Mouse (Mus musculus) midbrain, embryonic 12.5 days (tissue): ENCODE results near the gene Tspan13. TPM values are rescaled to one million over a fixed set of nuclear protein-coding genes. Genes with fewer than 3 reads are reported as not detected.

Experiments used
- ATAC-seq: fragments of 200-750 bp; cut with Nextera tagmentation; 2 replicates; pipeline ENCODE4 v1.8.0; 2017; ENCODE audit warnings: low read depth, moderate TSS enrichment, moderate library complexity; ENCODE audit not compliant: low FRiP score
- H3K27ac ChIP-seq: fragments of 300-500 bp; sonication (generic); replicated peaks from 2 replicates; pipeline ENCODE4 v1.5.1; 2016; ENCODE audit warnings: mild to moderate bottlenecking
- H3K27me3 ChIP-seq: fragments of 300-500 bp; sonication (generic); 2 replicates; pipeline ENCODE4 v1.6.1; 2016; ENCODE audit warnings: mild to moderate bottlenecking
- H3K36me3 ChIP-seq: fragments of 300-500 bp; sonication (generic); 2 replicates; pipeline ENCODE4 v1.6.1; 2016
- H3K4me1 ChIP-seq: fragments of 300-500 bp; sonication (generic); 2 replicates; pipeline ENCODE4 v1.6.1; 2016
- H3K4me2 ChIP-seq: fragments of 300-500 bp; sonication (generic); replicated peaks from 2 replicates; pipeline ENCODE4 v1.6.1; 2016; ENCODE audit warnings: mild to moderate bottlenecking, moderate library complexity
- H3K4me3 ChIP-seq: fragments of 300-500 bp; sonication (generic); 2 replicates; pipeline ENCODE4 v1.5.1; 2016; ENCODE audit warnings: mild to moderate bottlenecking
- H3K9ac ChIP-seq: fragments of 300-500 bp; sonication (generic); replicated peaks from 2 replicates; pipeline ENCODE4 v1.6.1; 2016; ENCODE audit warnings: mild to moderate bottlenecking, moderate library complexity
- H3K9me3 ChIP-seq: fragments of 300-500 bp; sonication (generic); 2 replicates; pipeline ENCODE4 v1.6.1; 2016; ENCODE audit warnings: mild to moderate bottlenecking
- WGBS: fragments of 180-500 bp; shearing (Covaris S2); methylation state at CpG from one replicate; pipeline ENCODE4 v1.1.7; 2016; 5-methylcytosine and 5-hydroxymethylcytosine counted together
- polyA plus RNA-seq: library from polyadenylated mRNA; unstranded; fragments of >200 nt; fragmentation: Nextera tagmentation; extraction: Ambion mirVana; gene quantifications from 2 replicates; pipeline ENCODE4 v1.2.1, GENCODE M21; 2016

The Tspan13 gene
- polyA plus RNA-seq, 1 experiment from 2014 or later = 258 TPM

GRCm38 (mm10) chr12:36004714-36005113 lies 37.6 kb downstream of the Tspan13 start:
- Histone ChIP-seq H3K4me3 (no peak overlapping the region), H3K9ac (no peak overlapping the region), H3K36me3 (no peaks in the 10 kb centered on the region), H3K9me3 (no peaks in the 10 kb centered on the region), H3K4me2 (no peak overlapping the region), H3K27me3 (no peaks in the 10 kb centered on the region), H3K4me1 (peaks cover 2% of the 10 kb centered on the region; the same call in 1 of the 2 replicates), H3K27ac (no peak overlapping the region)
- ATAC-seq = no peak
- 65% methylated on average over 4 of the region's 4 CpGs for WGBS

DNA sequence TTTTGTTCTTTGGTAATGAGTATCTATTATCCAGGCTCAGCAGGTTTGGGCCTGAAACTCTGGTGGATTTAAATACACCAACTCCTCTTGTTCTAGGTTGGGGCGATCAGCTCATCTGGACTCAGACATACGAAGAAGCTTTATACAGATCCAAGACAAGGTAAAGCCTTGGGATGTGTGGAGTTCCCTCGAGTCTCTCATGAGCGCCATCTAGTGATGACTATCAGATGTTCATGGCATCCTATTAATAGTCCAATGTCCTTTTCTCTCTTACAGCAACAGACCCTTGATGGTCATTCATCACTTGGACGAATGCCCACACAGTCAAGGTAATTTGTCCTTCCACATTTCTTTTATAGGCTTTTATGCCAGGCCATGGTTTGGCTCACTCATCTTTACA lies 46.5 kb downstream of the Tspan13 start:
- H3K27me3 ChIP-seq = no peaks in the 10 kb centered on the region
- peak; percentile 27; the same call in 1 of the 2 replicates for ATAC-seq
- WGBS = 37% methylated on average over 5 of the region's 5 CpGs
- no peaks in the 10 kb centered on the region for H3K9me3 ChIP-seq
- no peak overlapping the region for H3K4me2 ChIP-seq
- peaks cover 12% of the 10 kb centered on the region; the same call in 1 of the 2 replicates for H3K4me1 ChIP-seq
- H3K4me3 ChIP-seq = no peak overlapping the region
- no peaks in the 10 kb centered on the region for H3K36me3 ChIP-seq
- no peak overlapping the region for H3K9ac ChIP-seq
- H3K27ac ChIP-seq = no peak overlapping the region

GRCm38 (mm10) chr12:35994098-35994497 lies 48.2 kb downstream of the Tspan13 start:
- H3K4me3 ChIP-seq = no peak overlapping the region
- no peaks in the 10 kb centered on the region for H3K9me3 ChIP-seq
- H3K4me2 ChIP-seq = no peak overlapping the region
- no peaks in the 10 kb centered on the region for H3K27me3 ChIP-seq
- peaks cover 12% of the 10 kb centered on the region; the same call in 1 of the 2 replicates for H3K4me1 ChIP-seq
- peak; percentile 70 for ATAC-seq
- H3K9ac ChIP-seq = no peak overlapping the region
- peak overlapping the region; percentile 73 for H3K27ac ChIP-seq
- no peaks in the 10 kb centered on the region for H3K36me3 ChIP-seq

GRCm38 (mm10) chr12:35993583-35993982 lies 48.7 kb downstream of the Tspan13 start:
- no peak for ATAC-seq
- 79% methylated on average over 3 of the region's 3 CpGs for WGBS
- no peak overlapping the region for H3K4me2 ChIP-seq
- H3K9ac ChIP-seq = no peak overlapping the region
- no peaks in the 10 kb centered on the region for H3K36me3 ChIP-seq
- no peak overlapping the region; the same call in 1 of the 2 replicates for H3K27ac ChIP-seq
- H3K4me1 ChIP-seq = peaks cover 12% of the 10 kb centered on the region; the same call in 1 of the 2 replicates
- H3K4me3 ChIP-seq = no peak overlapping the region
- no peaks in the 10 kb centered on the region for H3K27me3 ChIP-seq
- no peaks in the 10 kb centered on the region for H3K9me3 ChIP-seq

DNA sequence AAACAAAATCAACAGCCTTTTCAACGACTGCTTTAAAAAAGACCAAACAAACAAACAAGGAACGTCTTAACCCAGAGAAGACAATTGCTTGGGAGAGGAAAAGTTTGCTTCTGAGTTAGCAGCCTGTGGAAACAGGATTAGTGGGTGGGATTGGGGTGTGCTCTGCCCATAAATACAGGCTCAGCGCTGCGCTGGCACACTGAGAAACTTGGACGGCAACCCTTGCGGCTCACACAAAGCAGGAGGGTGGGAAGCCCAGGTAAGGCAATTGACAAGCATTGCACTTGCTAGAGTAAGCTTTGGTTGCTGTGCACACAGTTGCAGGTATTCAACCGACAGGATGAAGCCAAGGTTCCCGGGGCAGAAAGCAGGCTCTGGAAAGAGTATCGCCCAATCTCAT lies 49.6 kb downstream of the Tspan13 start, which contains the start of gene Agr2:
Gene Agr2, plus strand, starts transcription at position 197 of the 400 bp plus-strand sequence.
- no peak within 1 kb of the TSS for H3K4me2 ChIP-seq
- H3K4me1 ChIP-seq = peaks cover 8% of the 10 kb centered on the region; the same call in 1 of the 2 replicates
- no peak within 1 kb of the TSS for H3K9ac ChIP-seq
- no peak within 1 kb of the TSS for H3K4me3 ChIP-seq
- ATAC-seq = no peak
- no peaks in the 10 kb centered on the region for H3K27me3 ChIP-seq
- H3K27ac ChIP-seq = no peak within 1 kb of the TSS; the same call in 1 of the 2 replicates
- 54% methylated on average over 9 of the region's 9 CpGs for WGBS
- no peaks in the 10 kb centered on the region for H3K9me3 ChIP-seq
- H3K36me3 ChIP-seq = no peaks in the 10 kb centered on the region

GRCm38 (mm10) chr12:35984743-35985142 lies 57.6 kb downstream of the Tspan13 start:
- Histone ChIP-seq H3K4me2 (no peak overlapping the region), H3K27me3 (no peaks in the 10 kb centered on the region), H3K27ac (no peak overlapping the region), H3K9ac (no peak overlapping the region), H3K4me3 (no peak overlapping the region), H3K4me1 (peaks cover 10% of the 10 kb centered on the region), H3K9me3 (no peaks in the 10 kb centered on the region), H3K36me3 (no peaks in the 10 kb centered on the region)
- WGBS = 91% methylated on average over 5 of the region's 5 CpGs
- no peak for ATAC-seq

DNA sequence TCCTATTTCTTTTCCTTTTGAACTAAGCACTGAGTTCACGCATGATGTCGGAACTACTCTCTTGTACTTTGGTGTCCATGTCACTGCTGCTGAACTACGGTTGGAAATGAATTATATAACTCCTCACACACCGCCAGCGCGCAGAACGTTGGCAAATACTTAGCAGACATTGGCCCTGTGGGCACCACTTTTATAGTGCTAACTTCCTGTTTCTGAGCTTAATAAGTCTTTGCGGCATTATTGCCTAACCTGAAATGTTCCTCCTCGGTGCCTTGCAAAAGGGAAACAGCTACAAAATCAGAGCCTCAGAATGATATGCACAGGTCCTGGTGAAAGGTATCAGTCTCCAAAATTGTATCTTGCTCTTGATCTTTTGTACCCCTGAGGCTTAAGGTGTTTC lies 58.8 kb downstream of the Tspan13 start:
- ATAC-seq = no peak
- H3K4me2 ChIP-seq = no peak overlapping the region
- H3K4me1 ChIP-seq = peaks cover 10% of the 10 kb centered on the region
- no peaks in the 10 kb centered on the region for H3K9me3 ChIP-seq
- no peak overlapping the region for H3K9ac ChIP-seq
- no peak overlapping the region for H3K27ac ChIP-seq
- 93% methylated on average over 9 of the region's 9 CpGs for WGBS
- H3K36me3 ChIP-seq = no peaks in the 10 kb centered on the region
- H3K4me3 ChIP-seq = no peak overlapping the region
- no peaks in the 10 kb centered on the region for H3K27me3 ChIP-seq

GRCm38 (mm10) chr12:35981732-35982360 lies 60.5 kb downstream of the Tspan13 start:
- peak overlapping the region; percentile 47 for H3K27ac ChIP-seq
- ATAC-seq = peak; percentile 98
- H3K9ac ChIP-seq = no peak overlapping the region
- H3K36me3 ChIP-seq = no peaks in the 10 kb centered on the region
- no peaks in the 10 kb centered on the region for H3K27me3 ChIP-seq
- WGBS = 44% methylated on average over 6 of the region's 6 CpGs
- peaks cover 16% of the 10 kb centered on the region for H3K4me1 ChIP-seq
- 0 out of 2 replicates have a peak overlapping the region, but pooled peaks have one; percentile 15 for H3K4me2 ChIP-seq
- no peaks in the 10 kb centered on the region for H3K9me3 ChIP-seq
- H3K4me3 ChIP-seq = no peak overlapping the region

- Histone ChIP-seq H3K9me3 (no peaks in the 10 kb centered on the region), H3K4me1 (peaks cover 16% of the 10 kb centered on the region), H3K4me2 (no peak overlapping the region), H3K27me3 (no peaks in the 10 kb centered on the region), H3K9ac (no peak overlapping the region), H3K27ac (no peak overlapping the region), H3K36me3 (no peaks in the 10 kb centered on the region), H3K4me3 (no peak overlapping the region)
- 86% methylated on average over 5 of the region's 5 CpGs for WGBS
- ATAC-seq = no peak
Observed at GRCm38 (mm10) chr12:35979625-35980024, 62.7 kb downstream of the Tspan13 start.

DNA sequence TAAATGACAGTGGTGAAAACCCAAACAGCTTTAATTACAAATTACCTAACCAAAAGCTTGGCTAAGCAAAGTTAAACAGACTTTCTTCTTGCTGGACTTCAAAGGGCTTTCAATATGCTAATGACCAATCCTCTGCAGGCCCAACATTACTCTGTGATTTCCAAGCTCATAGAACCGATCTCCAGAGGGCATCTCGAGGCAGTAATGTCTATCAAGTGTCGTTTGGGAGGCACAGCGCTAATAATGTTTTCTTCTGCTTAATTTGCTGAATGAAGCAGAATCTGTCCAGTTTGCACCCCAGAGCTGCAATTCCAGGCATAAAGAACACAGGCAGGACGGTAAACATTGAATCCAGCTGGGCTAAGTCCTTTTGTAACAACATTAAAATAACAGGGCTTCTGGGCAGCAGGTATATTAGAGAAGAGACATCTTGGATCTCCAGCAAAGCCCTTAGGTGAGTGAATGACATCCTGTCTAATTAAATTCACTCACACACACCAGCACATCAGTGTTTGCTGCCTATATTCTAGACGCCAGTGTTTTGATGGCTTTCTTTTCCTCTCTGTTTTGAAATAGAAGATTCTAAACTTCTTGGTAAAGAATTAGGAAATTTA lies 64.6 kb downstream of the Tspan13 start:
- H3K4me1 ChIP-seq = peaks cover 16% of the 10 kb centered on the region
- 36% methylated on average over 6 of the region's 6 CpGs for WGBS

DNA sequence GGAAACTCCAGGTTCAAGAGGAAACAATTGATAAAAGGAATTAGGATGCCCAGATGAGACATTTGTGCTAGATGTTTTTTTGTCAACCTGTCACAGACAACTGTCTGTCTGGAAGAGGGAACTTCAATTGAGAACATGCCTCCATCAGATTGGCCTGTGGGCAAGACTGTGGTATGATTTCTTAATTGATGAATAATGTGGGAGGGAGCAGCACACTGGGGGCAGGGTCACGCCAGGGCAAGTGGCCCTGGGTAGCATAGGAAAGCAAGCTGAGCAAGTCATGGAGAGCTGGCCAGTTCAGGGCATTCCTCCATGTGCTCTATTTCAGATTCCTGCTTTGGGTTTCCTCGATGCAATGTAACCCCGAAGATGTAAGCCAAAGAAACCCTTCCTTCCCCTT lies 66.4 kb downstream of the Tspan13 start:
- no peak overlapping the region for H3K4me2 ChIP-seq
- H3K4me1 ChIP-seq = peaks cover 6% of the 10 kb centered on the region
- H3K9ac ChIP-seq = no peak overlapping the region
- no peaks in the 10 kb centered on the region for H3K9me3 ChIP-seq
- WGBS = 76% methylated on average over 3 of the region's 3 CpGs
- H3K27me3 ChIP-seq = no peaks in the 10 kb centered on the region
- ATAC-seq = no peak
- H3K36me3 ChIP-seq = no peaks in the 10 kb centered on the region
- H3K27ac ChIP-seq = no peak overlapping the region
- no peak overlapping the region for H3K4me3 ChIP-seq

More for the DNA sequence above, 64.6 kb downstream of the Tspan13 start:
- Histone ChIP-seq H3K36me3 (no peaks in the 10 kb centered on the region), H3K9me3 (no peaks in the 10 kb centered on the region), H3K9ac (no peak overlapping the region), H3K27ac (no peak overlapping the region), H3K4me3 (no peak overlapping the region), H3K4me2 (no peak overlapping the region), H3K27me3 (no peaks in the 10 kb centered on the region)
- ATAC-seq = no peak

DNA sequence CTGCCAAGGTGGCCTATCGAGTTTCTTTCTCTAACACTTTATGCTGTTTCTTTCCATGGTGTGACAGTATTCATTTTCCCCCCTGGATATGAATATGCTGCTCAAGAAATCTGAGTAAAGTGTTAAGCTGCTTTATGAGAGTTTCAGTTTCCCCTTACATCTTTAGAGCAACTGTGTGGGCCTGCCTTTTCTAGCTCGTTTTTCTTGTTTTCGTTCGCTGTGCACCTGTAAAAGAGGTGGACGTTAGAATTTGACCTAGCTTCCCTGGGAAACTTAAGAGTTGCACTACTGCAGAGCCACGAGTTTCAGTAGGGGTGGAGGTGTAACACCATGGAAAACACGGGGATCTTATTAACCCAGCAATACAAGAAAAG lies 75.5 kb downstream of the Tspan13 start:
- H3K4me1 ChIP-seq = no peaks in the 10 kb centered on the region
- ATAC-seq = no peak
- 78% methylated on average over 7 of the region's 7 CpGs for WGBS

More for the DNA sequence above, 75.5 kb downstream of the Tspan13 start:
- no peaks in the 10 kb centered on the region for H3K9me3 ChIP-seq
- H3K9ac ChIP-seq = no peak overlapping the region
- H3K4me3 ChIP-seq = no peak overlapping the region
- no peak overlapping the region for H3K27ac ChIP-seq
- H3K36me3 ChIP-seq = no peaks in the 10 kb centered on the region
- no peak overlapping the region for H3K4me2 ChIP-seq
- no peaks in the 10 kb centered on the region for H3K27me3 ChIP-seq
